Mouse (Mus musculus) E14TG2a.4 (cell line): ENCODE data around the gene Rims1.

Experiments used
- CTCF ChIP-seq: conservative IDR thresholded peaks from 2 replicates; pipeline ENCODE4 v1.5.1; 2014; ENCODE audit warnings: low read length
- NANOG ChIP-seq: IDR thresholded peaks from 2 replicates; pipeline ENCODE4 v1.6.1; 2014; ENCODE audit warnings: borderline replicate concordance, low read length, mixed read lengths
- POU5F1 ChIP-seq: IDR thresholded peaks from 2 replicates; pipeline ENCODE4 v1.6.1; 2014; ENCODE audit warnings: low read length, borderline replicate concordance

DNA sequence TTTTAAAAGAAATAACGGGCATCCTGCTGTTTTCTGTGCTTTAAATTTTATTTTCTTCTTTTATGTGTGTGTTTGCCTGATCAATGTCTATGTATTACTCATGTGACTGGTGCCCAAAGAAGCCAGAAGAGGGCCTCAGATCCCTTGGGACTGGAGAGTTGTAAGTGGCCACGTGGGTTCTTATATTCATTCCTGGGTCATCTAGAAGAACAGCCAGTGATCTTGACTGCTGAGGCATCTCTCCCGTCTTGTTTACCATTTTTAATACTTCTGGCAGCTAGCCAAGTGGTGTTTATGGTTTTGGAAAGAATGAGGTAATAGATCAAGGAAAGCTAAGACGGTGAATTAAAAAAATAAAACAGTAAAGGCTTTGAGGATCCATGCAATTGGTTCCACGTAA, 178.8 kb downstream of the Rims1 start:
- no peak for TF ChIP-seq CTCF
- no peak for TF ChIP-seq NANOG
- no peak for TF ChIP-seq POU5F1
